Mouse (Mus musculus): ENCODE results near the gene Tanc1.

Tanc1 gene

GRCm38 (mm10) chr2:59800481-59801266, 188.8 kb downstream of the Tanc1 start:
- DNase-seq: no peak

GRCm38 (mm10) chr2:59802722-59803387, 191.0 kb downstream of the Tanc1 start:
- DNase-seq: peak in 1 of 2 experiments; percentile 35

GRCm38 (mm10) chr2:59805595-59805994, 193.8 kb downstream of the Tanc1 start:
- no peak for DNase-seq

- peak in 1 of 2 experiments; percentile 8 for DNase-seq
These were observed 194.2 kb downstream of the Tanc1 start for GRCm38 (mm10) chr2:59806038-59806437.

- no peak for DNase-seq
These were observed 196.8 kb downstream of the Tanc1 start for GRCm38 (mm10) chr2:59808608-59809007.

GRCm38 (mm10) chr2:59810039-59810438, 198.2 kb downstream of the Tanc1 start:
- DNase-seq: no peak

GRCm38 (mm10) chr2:59811247-59811646, 199.4 kb downstream of the Tanc1 start:
- DNase-seq: no peak

- no peak for DNase-seq
These were observed 200.8 kb downstream of the Tanc1 start for GRCm38 (mm10) chr2:59812641-59813040.

- no peak for DNase-seq
These were observed 201.6 kb downstream of the Tanc1 start for GRCm38 (mm10) chr2:59813457-59813856.

- no peak for DNase-seq
These were observed 203.2 kb downstream of the Tanc1 start for GRCm38 (mm10) chr2:59814997-59815396.

- DNase-seq: no peak
These were observed 206.8 kb downstream of the Tanc1 start for GRCm38 (mm10) chr2:59818663-59819062.

GRCm38 (mm10) chr2:59819415-59819814, 207.6 kb downstream of the Tanc1 start:
- no peak for DNase-seq

- DNase-seq: no peak
These were observed 208.2 kb downstream of the Tanc1 start for GRCm38 (mm10) chr2:59820088-59820487.

- no peak for DNase-seq
These were observed 209.2 kb downstream of the Tanc1 start for GRCm38 (mm10) chr2:59821044-59821443.

- DNase-seq: peak in 1 of 2 experiments; percentile 54
These were observed 212.4 kb downstream of the Tanc1 start for GRCm38 (mm10) chr2:59824289-59824688.

GRCm38 (mm10) chr2:59825380-59825779, 213.5 kb downstream of the Tanc1 start:
- no peak for DNase-seq

- no peak for DNase-seq
These were observed 216.3 kb downstream of the Tanc1 start for GRCm38 (mm10) chr2:59828103-59828655.

GRCm38 (mm10) chr2:59828777-59829508, 217.1 kb downstream of the Tanc1 start:
- peak; percentile 63 to 76 for DNase-seq

GRCm38 (mm10) chr2:59829718-59830117, 217.9 kb downstream of the Tanc1 start:
- peak in 1 of 2 experiments; percentile 22 for DNase-seq

GRCm38 (mm10) chr2:59830151-59830550, 218.3 kb downstream of the Tanc1 start:
- DNase-seq: peak; percentile 47 to 67

- no peak for DNase-seq
These were observed 219.1 kb downstream of the Tanc1 start for GRCm38 (mm10) chr2:59830940-59831339.

- no peak for DNase-seq
These were observed 220.0 kb downstream of the Tanc1 start for GRCm38 (mm10) chr2:59831831-59832230.

GRCm38 (mm10) chr2:59838825-59839224, 227.0 kb downstream of the Tanc1 start:
- DNase-seq: peak in 1 of 2 experiments; percentile 62
